Mouse (Mus musculus) retina, postnatal 7 days (tissue): ENCODE results near the gene Gm5737.

Experiments used
- DNase-seq: peaks from one replicate; pipeline ENCODE4 v3.0.0-alpha.2; 2012; ENCODE audit warnings: low read depth, low spot score

Gm5737 gene

GRCm38 (mm10) chr7:120874764-120875539 lies 62.8 kb downstream of the Gm5737 start:
- DNase-seq, result no peak

- DNase-seq, result no peak
Measured at GRCm38 (mm10) chr7:120875540-120876388, 63.6 kb downstream of the Gm5737 start.

GRCm38 (mm10) chr7:120878271-120878670 lies 66.1 kb downstream of the Gm5737 start:
- DNase-seq, result no peak

- no peak for DNase-seq
Measured at GRCm38 (mm10) chr7:120879972-120880371, 67.8 kb downstream of the Gm5737 start.

- DNase-seq, result no peak
Measured at GRCm38 (mm10) chr7:120880770-120881169, 68.6 kb downstream of the Gm5737 start.
